Mouse (Mus musculus) lung, adult 2 months (tissue): ENCODE measurements around the gene Trpm8. TPM values are rescaled to one million over a fixed set of nuclear protein-coding genes. Genes with fewer than 3 reads are reported as not detected.
A peak's percentile ranks its signal among the peaks of the same experiment; 100 is the strongest.

Experiments used
- DNase-seq: peaks from one replicate; pipeline ENCODE4 v3.0.0; 2022
- H3K4me1 ChIP-seq: fragments of 200-500 bp; 2 replicates; pipeline ENCODE4 v1.6.1; 2011; ENCODE audit warnings: low read length; ENCODE audit not compliant: control insufficient read depth, insufficient read depth
- H3K4me3 ChIP-seq: fragments of 200-500 bp; replicated peaks from 2 replicates; pipeline ENCODE3; 2011; ENCODE audit warnings: low read depth, mild to moderate bottlenecking, control low read depth, low read length; ENCODE audit errors: extremely low read depth
- CTCF ChIP-seq: fragments of 200-500 bp; IDR thresholded peaks from 2 replicates; pipeline ENCODE4 v1.5.1; 2011; ENCODE audit warnings: mild to moderate bottlenecking, low read length, control low read depth; ENCODE audit not compliant: insufficient read depth
- POLR2A ChIP-seq: fragments of 200-500 bp; IDR thresholded peaks from 2 replicates; pipeline ENCODE4 v1.6.1; 2011; ENCODE audit warnings: low read depth, mild to moderate bottlenecking, control low read depth, low read length, borderline replicate concordance; ENCODE audit errors: extremely low read depth
- WGBS: fragments of 180-500 bp; shearing (Covaris S2); methylation state at CpG from one replicate; pipeline ENCODE4 v1.1.7; 2018; 5-methylcytosine and 5-hydroxymethylcytosine counted together
- polyA plus RNA-seq: library from polyadenylated mRNA; depleted of rRNA; stranded (reverse); fragments of >200 nt; gene quantifications from 2 replicates; pipeline ENCODE4 v1.2.3, GENCODE M21; 2012

The Trpm8 gene
- polyA plus RNA-seq, 1 experiment = not detected

GRCm38 (mm10) chr1:88287697-88287980 lies 10.2 kb downstream of the Trpm8 start:
- WGBS = 33% methylated on average over 5 of the region's 5 CpGs
- no peaks in the 10 kb centered on the region for H3K4me1 ChIP-seq
- TF ChIP-seq POLR2A (no peak), CTCF (no peak)

DNA sequence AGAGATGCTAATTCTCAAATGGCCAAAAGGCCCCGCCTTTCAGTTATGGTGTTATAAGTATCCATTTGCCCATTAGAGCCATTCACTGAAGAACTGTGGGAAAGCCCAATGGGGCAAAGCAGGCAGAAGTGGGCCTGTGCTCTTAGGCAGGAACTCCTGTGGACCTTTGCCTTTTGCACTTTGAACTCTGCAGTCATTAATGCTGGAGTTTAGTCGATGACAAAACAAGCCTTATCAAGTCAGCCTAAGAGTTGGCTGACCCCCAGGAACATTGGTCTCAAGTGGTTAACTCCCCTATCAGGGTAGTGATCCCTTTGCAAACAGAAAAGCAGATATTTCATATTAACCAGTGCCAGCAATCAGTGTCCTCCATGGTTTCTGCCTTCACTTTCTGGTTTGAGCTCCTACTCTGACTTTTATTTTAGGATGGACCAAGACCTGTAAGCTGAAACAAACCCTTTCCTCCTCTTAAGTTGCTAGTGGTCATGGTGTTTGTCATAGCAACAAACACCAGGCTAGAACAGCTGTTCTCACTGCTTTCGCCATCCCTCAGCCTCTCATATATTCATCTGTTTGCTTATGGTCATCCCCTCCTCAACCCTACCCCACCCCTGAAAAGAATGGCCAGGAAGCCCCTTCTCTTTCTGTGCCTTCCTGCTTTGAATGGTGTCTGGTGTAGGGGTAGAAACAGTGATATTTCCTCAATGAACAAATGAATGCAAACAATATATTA lies 10.8 kb downstream of the Trpm8 start:
- Histone ChIP-seq H3K4me3 (no peak overlapping the region), H3K4me1 (no peaks in the 10 kb centered on the region)
- DNase-seq = no peak
- whole genome bisulfite sequencing = 29% methylated on average over 3 of the region's 3 CpGs
- TF ChIP-seq POLR2A (no peak), CTCF (no peak)

More at GRCm38 (mm10) chr1:88287697-88287980, 10.2 kb downstream of the Trpm8 start:
- DNase-seq = peak; percentile 72
- H3K4me3 ChIP-seq = no peak overlapping the region

GRCm38 (mm10) chr1:88288789-88289127 lies 11.3 kb downstream of the Trpm8 start:
- Histone ChIP-seq H3K4me1 (no peaks in the 10 kb centered on the region), H3K4me3 (no peak overlapping the region)
- 63% methylated on average over 3 of the region's 3 CpGs for WGBS
- TF ChIP-seq POLR2A (no peak), CTCF (no peak)
- no peak for DNase-seq

GRCm38 (mm10) chr1:88289152-88289551 lies 11.7 kb downstream of the Trpm8 start:
- WGBS = 38% methylated on average over 2 of the region's 2 CpGs
- Histone ChIP-seq H3K4me1 (no peaks in the 10 kb centered on the region), H3K4me3 (no peak overlapping the region)
- no peak for TF ChIP-seq CTCF
- no peak for TF ChIP-seq POLR2A
- no peak for DNase-seq

DNA sequence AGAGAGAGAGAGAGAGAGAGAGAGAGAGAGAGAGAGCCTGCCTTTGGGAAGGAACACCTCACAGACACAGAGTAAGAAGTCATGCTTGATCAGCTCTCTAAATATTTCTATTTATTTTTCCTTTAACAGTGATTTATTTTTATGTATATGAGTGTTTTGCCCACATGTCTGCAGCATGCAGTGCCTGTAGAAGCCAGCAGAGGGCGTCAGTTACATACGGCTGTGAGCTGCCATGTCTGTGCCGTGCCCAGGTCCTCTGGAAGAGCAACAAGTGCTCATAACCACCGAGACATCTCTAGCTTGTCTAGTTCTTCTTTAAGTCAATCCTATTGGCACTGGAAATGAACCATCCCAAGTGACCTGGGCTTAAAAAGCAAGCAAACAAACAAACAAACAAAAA lies 12.5 kb downstream of the Trpm8 start:
- DNase-seq = no peak

DNA sequence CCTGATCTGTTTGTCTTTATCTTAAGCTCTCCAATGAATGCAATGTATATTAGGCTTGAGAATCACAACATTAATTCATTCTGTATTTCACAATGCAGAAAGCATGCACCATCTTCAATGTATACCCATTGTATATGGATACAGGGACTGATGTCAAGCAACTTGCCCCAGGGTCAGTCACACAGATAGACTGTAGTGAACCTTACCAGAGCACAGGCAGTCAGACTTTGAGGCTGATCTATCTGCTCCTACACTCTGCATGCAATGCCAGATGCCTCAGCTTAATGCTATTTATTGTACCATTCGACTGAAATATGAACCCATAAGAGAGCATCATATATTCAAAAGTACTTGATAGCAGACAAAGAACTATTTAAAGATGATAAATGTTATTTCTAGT lies 13.1 kb downstream of the Trpm8 start:
- H3K4me1 ChIP-seq = no peaks in the 10 kb centered on the region
- no peak overlapping the region for H3K4me3 ChIP-seq
- no peak for DNase-seq
- 71% methylated on average over 1 of the region's 1 CpGs for WGBS
- TF ChIP-seq POLR2A (no peak), CTCF (no peak)

More for the DNA sequence above, 12.5 kb downstream of the Trpm8 start:
- H3K4me1 ChIP-seq = no peaks in the 10 kb centered on the region
- no peak overlapping the region for H3K4me3 ChIP-seq
- TF ChIP-seq POLR2A = no peak
- no peak for TF ChIP-seq CTCF
- 34% methylated on average over 4 of the region's 4 CpGs for WGBS

GRCm38 (mm10) chr1:88291409-88292005 lies 14.0 kb downstream of the Trpm8 start:
- no peak for DNase-seq
- no peak overlapping the region for H3K4me3 ChIP-seq

GRCm38 (mm10) chr1:88292057-88292456 lies 14.6 kb downstream of the Trpm8 start:
- 54% methylated on average over 2 of the region's 2 CpGs for WGBS

More at GRCm38 (mm10) chr1:88291409-88292005, 14.0 kb downstream of the Trpm8 start:
- no peak for TF ChIP-seq CTCF
- TF ChIP-seq POLR2A = no peak
- 58% methylated on average over 3 of the region's 3 CpGs for WGBS
- no peaks in the 10 kb centered on the region for H3K4me1 ChIP-seq

DNA sequence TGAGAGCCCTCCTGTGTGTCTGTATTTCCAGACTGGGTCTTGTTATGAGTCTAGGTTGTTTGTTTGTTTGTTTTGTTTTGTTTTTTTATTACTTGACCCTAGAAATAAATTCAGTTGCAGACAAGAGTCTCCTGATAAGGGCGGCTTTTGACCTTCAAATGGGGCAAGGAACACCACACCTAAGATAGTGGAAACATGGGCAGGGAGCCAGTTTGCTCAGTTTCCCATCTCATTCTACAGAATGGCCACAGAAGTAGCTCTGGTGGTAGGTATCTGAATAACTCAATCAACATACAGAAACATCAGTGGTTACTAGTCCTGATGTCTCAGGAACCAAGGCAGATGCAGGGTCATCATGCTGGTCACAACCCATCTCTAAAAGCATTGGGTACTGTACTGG lies 17.2 kb downstream of the Trpm8 start:
- Histone ChIP-seq H3K4me1 (no peaks in the 10 kb centered on the region), H3K4me3 (no peak overlapping the region)
- 24% methylated on average over 1 of the region's 1 CpGs for WGBS
- TF ChIP-seq CTCF = no peak
- no peak for TF ChIP-seq POLR2A
- DNase-seq = no peak

More at GRCm38 (mm10) chr1:88292057-88292456, 14.6 kb downstream of the Trpm8 start:
- H3K4me1 ChIP-seq = no peaks in the 10 kb centered on the region
- no peak for TF ChIP-seq POLR2A
- no peak for TF ChIP-seq CTCF
- H3K4me3 ChIP-seq = no peak overlapping the region
- no peak for DNase-seq

GRCm38 (mm10) chr1:88296171-88296920 lies 18.9 kb downstream of the Trpm8 start:
- WGBS = 68% methylated on average over 4 of the region's 4 CpGs
- H3K4me3 ChIP-seq = no peak overlapping the region
- no peaks in the 10 kb centered on the region for H3K4me1 ChIP-seq
- TF ChIP-seq CTCF (no peak), POLR2A (no peak)
- DNase-seq = no peak
